Comparison of ENCODE assay signal across 8 mouse cellular contexts in genomic region chr17:52182706-52183105, GRCm38 (mm10).
DNase-seq lines count a peak whose midpoint lies in the region; ATAC-seq and TF ChIP-seq lines count a peak whose summit lies in the region.

No protein-coding gene starts in this region.

- H3K9me3 ChIP-seq in embryonic facial prominence, embryonic 14.5 days (ENCODE audit: control insufficient read depth, low read length) = no peaks in the 10 kb centered on the region

- CTCF ChIA-PET in Patski (lab: Charles Lee) = no interaction called here

- ATAC-seq in Patski = no peak
- ATAC-seq in embryonic facial prominence, embryonic 14.5 days (ENCODE audit: low read depth) = no peak

- DNase-seq in heart, postnatal 4 days = peak; percentile 14
- no peak for DNase-seq in heart, postnatal 25 days (ENCODE audit: low spot score)
- DNase-seq in 416B (ENCODE audit: low read depth) (peak; percentile 80), Patski (ENCODE audit: low read depth, low spot score) (no peak)
- DNase-seq in embryonic facial prominence, embryonic 14.5 days (ENCODE audit: low spot score) = peak; percentile 66
- DNase-seq in mesoderm, embryonic 11.5 days (ENCODE audit: low read depth, low spot score) = peak; percentile 53
- DNase-seq in thymus, postnatal 14 days = peak; percentile 89
- no peak for DNase-seq in gastrocnemius, postnatal 25 days

- no peaks in the 10 kb centered on the region for H3K27me3 ChIP-seq in Patski
- H3K27me3 ChIP-seq in embryonic facial prominence, embryonic 14.5 days (replicated peaks; ENCODE audit: control insufficient read depth, insufficient read depth, low read length) = no peaks in the 10 kb centered on the region

- H3K9ac ChIP-seq in embryonic facial prominence, embryonic 14.5 days (ENCODE audit: low read depth, low read length) = no peak overlapping the region

- POLR2A ChIA-PET in Patski (lab: Charles Lee) = no interaction called here

- peak; percentile 9 for TF ChIP-seq CTCF in Patski (IDR thresholded peaks at IDR 0.05)

- no peaks in the 10 kb centered on the region for H3K4me1 ChIP-seq in embryonic facial prominence, embryonic 14.5 days (ENCODE audit: control insufficient read depth, insufficient read depth, low read length)

- intact Hi-C loops in heart, postnatal 25 days (cut with DNase I) = no loop called here

- no peak overlapping the region for H3K4me3 ChIP-seq in embryonic facial prominence, embryonic 14.5 days (ENCODE audit: low read depth, low read length)

- H3K27ac ChIP-seq in embryonic facial prominence, embryonic 14.5 days (replicated peaks; ENCODE audit: low read depth, low read length) = no peak overlapping the region

- H3K36me3 ChIP-seq in embryonic facial prominence, embryonic 14.5 days (ENCODE audit: control insufficient read depth, insufficient read depth, low read length) = no peaks in the 10 kb centered on the region

- no peak overlapping the region for H3K4me2 ChIP-seq in embryonic facial prominence, embryonic 14.5 days (ENCODE audit: low read depth, low read length)

- in situ Hi-C loops in Patski (cut with MboI; ENCODE audit: low pct_unique_long_range_greater_than_20kb) = no loop called here

- WGBS in embryonic facial prominence, embryonic 14.5 days = 35% methylated on average over 3 of the region's 3 CpGs

Comparison
In these comparisons a context has a peak if more than half of its experiments do, and no peak if none do; other contexts are left out.
1. DNase-seq: peak in heart, postnatal 4 days (single experiment), 416B (single experiment), embryonic facial prominence, embryonic 14.5 days (single experiment), mesoderm, embryonic 11.5 days (single experiment) and thymus, postnatal 14 days (single experiment); none in heart, postnatal 25 days (single experiment), Patski (single experiment) and gastrocnemius, postnatal 25 days (single experiment).